Mouse (Mus musculus): ENCODE measurements at regions not wholly inside any gene's neighbourhood (a gene's known extent, or its start where the extent isn't known, plus 50 kb on each side); places are given as distances from the start of the nearest gene placed in this dataset.

GRCm38 (mm10) chr13:57365096-57365495 lies 469.3 kb upstream of the Trpc7 start:
- no peak for DNase-seq (ENCODE audit: low spot score)
- Histone ChIP-seq H3K9me3 (no peaks in the 10 kb centered on the region), H3K36me3 (replicated peaks) (no peaks in the 10 kb centered on the region), H3K27ac (replicated peaks) (no peak overlapping the region), H3K27me3 (replicated peaks; ENCODE audit: low read depth, poor library complexity, severe bottlenecking) (no peaks in the 10 kb centered on the region), H3K4me3 (no peak overlapping the region), H3K4me1 (peaks cover 7% of the 10 kb centered on the region)
- WGBS = 88% methylated on average over 6 of the region's 6 CpGs

- no peaks in the 10 kb centered on the region for H3K9me3 ChIP-seq
- H3K4me3 ChIP-seq = no peak overlapping the region
- H3K27ac ChIP-seq (replicated peaks) = no peak overlapping the region
- H3K27me3 ChIP-seq (replicated peaks; ENCODE audit: low read depth, poor library complexity, severe bottlenecking) = no peaks in the 10 kb centered on the region
- peaks cover 7% of the 10 kb centered on the region for H3K4me1 ChIP-seq
- no peaks in the 10 kb centered on the region for H3K36me3 ChIP-seq (replicated peaks)
- 92% methylated on average over 2 of the region's 2 CpGs for WGBS
- DNase-seq (ENCODE audit: low spot score) = no peak
Measured at GRCm38 (mm10) chr13:57364396-57364795, 468.6 kb upstream of the Trpc7 start.

- WGBS = 17% methylated on average over 6 of the region's 6 CpGs
Measured at GRCm38 (mm10) chr13:57362563-57362962, 466.8 kb upstream of the Trpc7 start.

GRCm38 (mm10) chr13:57361286-57361685 lies 465.5 kb upstream of the Trpc7 start:
- no peaks in the 10 kb centered on the region for H3K9me3 ChIP-seq
- peaks cover 7% of the 10 kb centered on the region for H3K4me1 ChIP-seq
- H3K27me3 ChIP-seq (replicated peaks; ENCODE audit: low read depth, poor library complexity, severe bottlenecking) = no peaks in the 10 kb centered on the region
- H3K36me3 ChIP-seq (replicated peaks) = no peaks in the 10 kb centered on the region
- no peak overlapping the region for H3K27ac ChIP-seq (replicated peaks)
- DNase-seq (ENCODE audit: low spot score) = no peak
- no peak overlapping the region for H3K4me3 ChIP-seq
- 83% methylated on average over 7 of the region's 7 CpGs for WGBS

More at GRCm38 (mm10) chr13:57362563-57362962, 466.8 kb upstream of the Trpc7 start:
- Histone ChIP-seq H3K27ac (replicated peaks) (no peak overlapping the region), H3K4me3 (no peak overlapping the region), H3K9me3 (no peaks in the 10 kb centered on the region), H3K4me1 (peaks cover 7% of the 10 kb centered on the region), H3K27me3 (replicated peaks; ENCODE audit: low read depth, poor library complexity, severe bottlenecking) (no peaks in the 10 kb centered on the region), H3K36me3 (replicated peaks) (no peaks in the 10 kb centered on the region)
- no peak for DNase-seq (ENCODE audit: low spot score)

- Histone ChIP-seq H3K9me3 (no peaks in the 10 kb centered on the region), H3K4me1 (no peaks in the 10 kb centered on the region), H3K27me3 (replicated peaks; ENCODE audit: low read depth, poor library complexity, severe bottlenecking) (no peaks in the 10 kb centered on the region), H3K36me3 (replicated peaks) (no peaks in the 10 kb centered on the region), H3K4me3 (no peak overlapping the region), H3K27ac (replicated peaks) (no peak overlapping the region)
- no peak for DNase-seq (ENCODE audit: low spot score)
- WGBS = 89% methylated on average over 7 of the region's 7 CpGs
Measured at GRCm38 (mm10) chr13:57354606-57355005, 458.8 kb upstream of the Trpc7 start.

GRCm38 (mm10) chr13:57353976-57354375 lies 458.2 kb upstream of the Trpc7 start:
- no peaks in the 10 kb centered on the region for H3K36me3 ChIP-seq (replicated peaks)
- DNase-seq (ENCODE audit: low spot score) = no peak
- no peaks in the 10 kb centered on the region for H3K27me3 ChIP-seq (replicated peaks; ENCODE audit: low read depth, poor library complexity, severe bottlenecking)
- 67% methylated on average over 3 of the region's 3 CpGs for WGBS
- no peaks in the 10 kb centered on the region for H3K9me3 ChIP-seq
- H3K27ac ChIP-seq (replicated peaks) = no peak overlapping the region
- no peak overlapping the region for H3K4me3 ChIP-seq
- no peaks in the 10 kb centered on the region for H3K4me1 ChIP-seq

GRCm38 (mm10) chr13:57350828-57351227 lies 455.0 kb upstream of the Trpc7 start:
- H3K9me3 ChIP-seq = no peaks in the 10 kb centered on the region
- no peaks in the 10 kb centered on the region for H3K36me3 ChIP-seq (replicated peaks)
- no peaks in the 10 kb centered on the region for H3K4me1 ChIP-seq
- 87% methylated on average over 2 of the region's 2 CpGs for WGBS
- H3K4me3 ChIP-seq = no peak overlapping the region
- H3K27ac ChIP-seq (replicated peaks) = no peak overlapping the region
- no peaks in the 10 kb centered on the region for H3K27me3 ChIP-seq (replicated peaks; ENCODE audit: low read depth, poor library complexity, severe bottlenecking)
- no peak for DNase-seq (ENCODE audit: low spot score)

- Histone ChIP-seq H3K27me3 (replicated peaks; ENCODE audit: low read depth, poor library complexity, severe bottlenecking) (no peaks in the 10 kb centered on the region), H3K27ac (replicated peaks) (no peak overlapping the region), H3K4me3 (no peak overlapping the region), H3K36me3 (replicated peaks) (no peaks in the 10 kb centered on the region), H3K9me3 (no peaks in the 10 kb centered on the region), H3K4me1 (no peaks in the 10 kb centered on the region)
- 75% methylated on average over 6 of the region's 6 CpGs for WGBS
- DNase-seq (ENCODE audit: low spot score) = no peak
Measured at GRCm38 (mm10) chr13:57338676-57339075, 442.9 kb upstream of the Trpc7 start.

- no peaks in the 10 kb centered on the region for H3K4me1 ChIP-seq
- H3K4me3 ChIP-seq = no peak overlapping the region
- H3K27ac ChIP-seq (replicated peaks) = no peak overlapping the region
- no peaks in the 10 kb centered on the region for H3K27me3 ChIP-seq (replicated peaks; ENCODE audit: low read depth, poor library complexity, severe bottlenecking)
- DNase-seq (ENCODE audit: low spot score) = no peak
- WGBS = 91% methylated on average over 8 of the region's 8 CpGs
- H3K9me3 ChIP-seq = no peaks in the 10 kb centered on the region
- no peaks in the 10 kb centered on the region for H3K36me3 ChIP-seq (replicated peaks)
Measured at GRCm38 (mm10) chr13:57336596-57336995, 440.8 kb upstream of the Trpc7 start.

GRCm38 (mm10) chr13:57332976-57333375 lies 437.2 kb upstream of the Trpc7 start:
- Histone ChIP-seq H3K27ac (replicated peaks) (no peak overlapping the region), H3K27me3 (replicated peaks; ENCODE audit: low read depth, poor library complexity, severe bottlenecking) (no peaks in the 10 kb centered on the region), H3K4me3 (no peak overlapping the region), H3K36me3 (replicated peaks) (no peaks in the 10 kb centered on the region), H3K4me1 (peaks cover 5% of the 10 kb centered on the region; the same call in 1 of the 2 replicates), H3K9me3 (no peaks in the 10 kb centered on the region)
- DNase-seq (ENCODE audit: low spot score) = no peak
- 84% methylated on average over 5 of the region's 5 CpGs for WGBS

- H3K4me3 ChIP-seq = no peak overlapping the region
- H3K4me1 ChIP-seq = peaks cover 5% of the 10 kb centered on the region; the same call in 1 of the 2 replicates
- H3K27ac ChIP-seq (replicated peaks) = no peak overlapping the region
- H3K9me3 ChIP-seq = no peaks in the 10 kb centered on the region
- DNase-seq (ENCODE audit: low spot score) = no peak
- WGBS = 78% methylated on average over 5 of the region's 5 CpGs
- H3K36me3 ChIP-seq (replicated peaks) = no peaks in the 10 kb centered on the region
- H3K27me3 ChIP-seq (replicated peaks; ENCODE audit: low read depth, poor library complexity, severe bottlenecking) = no peaks in the 10 kb centered on the region
Measured at GRCm38 (mm10) chr13:57331868-57332267, 436.1 kb upstream of the Trpc7 start.

- no peaks in the 10 kb centered on the region for H3K9me3 ChIP-seq
Measured at GRCm38 (mm10) chr13:57325306-57325925, 429.6 kb upstream of the Trpc7 start.

GRCm38 (mm10) chr13:57316211-57317005 lies 420.6 kb upstream of the Trpc7 start:
- peaks cover 29% of the 10 kb centered on the region for H3K4me1 ChIP-seq
- no peaks in the 10 kb centered on the region for H3K36me3 ChIP-seq (replicated peaks)

More at GRCm38 (mm10) chr13:57325306-57325925, 429.6 kb upstream of the Trpc7 start:
- peaks cover 4% of the 10 kb centered on the region; the same call in 1 of the 2 replicates for H3K4me1 ChIP-seq
- H3K27ac ChIP-seq (replicated peaks) = no peak overlapping the region
- no peak for DNase-seq (ENCODE audit: low spot score)
- H3K27me3 ChIP-seq (replicated peaks; ENCODE audit: low read depth, poor library complexity, severe bottlenecking) = no peaks in the 10 kb centered on the region
- 75% methylated on average over 6 of the region's 6 CpGs for WGBS
- H3K36me3 ChIP-seq (replicated peaks) = no peaks in the 10 kb centered on the region
- H3K4me3 ChIP-seq = no peak overlapping the region

More at GRCm38 (mm10) chr13:57316211-57317005, 420.6 kb upstream of the Trpc7 start:
- peak; percentile 32 for DNase-seq (ENCODE audit: low spot score)
- H3K4me3 ChIP-seq = no peak overlapping the region
- peak overlapping the region; percentile 40 for H3K27ac ChIP-seq (replicated peaks)
- H3K9me3 ChIP-seq = no peaks in the 10 kb centered on the region
- WGBS = 22% methylated on average over 11 of the region's 11 CpGs
- no peaks in the 10 kb centered on the region for H3K27me3 ChIP-seq (replicated peaks; ENCODE audit: low read depth, poor library complexity, severe bottlenecking)
